Mouse (Mus musculus): ENCODE data around the gene Ear2. TPM values are rescaled to one million over a fixed set of nuclear protein-coding genes. Genes with fewer than 3 reads are reported as not detected.

The Ear2 gene
- total RNA-seq (2023): 1.7 to 2.0 TPM in 2 of 4 replicates, not detected in the others

GRCm38 (mm10) chr14:44102354-44102753 is at the start of gene Ear2:
Gene Ear2 (plus strand): TSS chr14:44102654.

GRCm38 (mm10) chr14:44123551-44123950 is 21.1 kb downstream of the Ear2 start, which contains the start of gene Gm3327:
Gene Gm3327 (plus strand): TSS chr14:44123851.

Other genes starting within 250 kb of the Ear2 start
- not detected in 4 replicates for gene Ear1, start 227.1 kb upstream of the Ear2 start, total RNA-seq (2023)
- not detected in 4 replicates for gene Ear10, start 179.1 kb upstream of the Ear2 start, total RNA-seq (2023)
- not detected in 4 replicates for gene Gm8113, start 177.3 kb upstream of the Ear2 start, total RNA-seq (2023)
- gene Ang5, start 145.6 kb upstream of the Ear2 start, total RNA-seq (2023): not detected in 4 replicates
- gene Ang6, start 100.4 kb upstream of the Ear2 start, total RNA-seq (2023): not detected in 4 replicates
- not detected in 4 replicates for gene Gm3327, start 21.2 kb downstream of the Ear2 start, total RNA-seq (2023)
- gene Gm8212, start 95.0 kb downstream of the Ear2 start, total RNA-seq (2023): not detected in 4 replicates
- not detected in 4 replicates for gene 4930503E14Rik, start 110.6 kb downstream of the Ear2 start, total RNA-seq (2023)
- not detected in 4 replicates for gene Gm8220, start 182.9 kb downstream of the Ear2 start, total RNA-seq (2023)
- not detected in 4 replicates for gene Gm5930, start 235.9 kb downstream of the Ear2 start, total RNA-seq (2023)